Mouse (Mus musculus) hindbrain, postnatal 0 days (tissue): Measurements from ENCODE around the gene Olfr1507. TPM values are rescaled to one million over a fixed set of nuclear protein-coding genes. Genes with fewer than 3 reads are reported as not detected.

Source experiments
- ATAC-seq: fragments of 200-750 bp; cut with Nextera tagmentation; 2 replicates; pipeline ENCODE4 v1.8.0; 2017; ENCODE audit warnings: mild to moderate bottlenecking, moderate TSS enrichment, moderate library complexity
- DNase-seq: peaks from one replicate; pipeline ENCODE4 v3.0.0-alpha.2; 2015; ENCODE audit warnings: low spot score
- H3K27ac ChIP-seq: fragments of 300-500 bp; sonication (generic); 2 replicates; pipeline ENCODE4 v1.5.1; 2014; ENCODE audit warnings: mild to moderate bottlenecking
- H3K27me3 ChIP-seq: fragments of 300-500 bp; sonication (generic); 2 replicates; pipeline ENCODE4 v1.6.1; 2014; ENCODE audit warnings: low read length, mixed read lengths; ENCODE audit not compliant: insufficient read depth
- H3K36me3 ChIP-seq: fragments of 300-500 bp; sonication (generic); 2 replicates; pipeline ENCODE4 v1.6.1; 2014; ENCODE audit warnings: low read length, mixed read lengths; ENCODE audit not compliant: insufficient read depth
- H3K4me1 ChIP-seq: fragments of 300-500 bp; sonication (generic); 2 replicates; pipeline ENCODE4 v1.6.1; 2014; ENCODE audit warnings: antibody characterized with exemption, low read length, mixed read lengths; ENCODE audit not compliant: insufficient read depth
- H3K4me2 ChIP-seq: fragments of 300-500 bp; sonication (generic); 2 replicates; pipeline ENCODE4 v1.6.1; 2014; ENCODE audit warnings: low read depth, mild to moderate bottlenecking, low read length, moderate library complexity, mixed read lengths
- H3K4me3 ChIP-seq: fragments of 300-500 bp; sonication (generic); 2 replicates; pipeline ENCODE4 v1.5.1; 2014; ENCODE audit warnings: low read length
- H3K9ac ChIP-seq: fragments of 300-500 bp; sonication (generic); replicated peaks from 2 replicates; pipeline ENCODE4 v1.6.1; 2014; ENCODE audit warnings: mild to moderate bottlenecking, low read length, moderate library complexity, mixed read lengths
- H3K9me3 ChIP-seq: fragments of 300-500 bp; sonication (generic); 2 replicates; pipeline ENCODE4 v1.6.1; 2016; ENCODE audit warnings: low read length, mixed read lengths
- CTCF ChIP-seq: IDR thresholded peaks from 2 replicates; pipeline ENCODE4 v1.5.1; 2016; ENCODE audit warnings: antibody characterized with exemption, control low read depth, low read depth
- polyA plus RNA-seq: library from polyadenylated mRNA; unstranded; fragments of >200 nt; fragmentation: Nextera tagmentation; extraction: Ambion mirVana; gene quantifications from 2 replicates; pipeline ENCODE4 v1.2.1, GENCODE M21; 2015
- total RNA-seq: library from RNA; depleted of rRNA; stranded (reverse); fragments of >200 nt; gene quantifications from 2 replicates; pipeline ENCODE4 v1.2.3, GENCODE M21; 2014; rRNA removed

The Olfr1507 gene
- total and polyA plus RNA-seq, 2 experiments from 2014 or later = not detected

DNA sequence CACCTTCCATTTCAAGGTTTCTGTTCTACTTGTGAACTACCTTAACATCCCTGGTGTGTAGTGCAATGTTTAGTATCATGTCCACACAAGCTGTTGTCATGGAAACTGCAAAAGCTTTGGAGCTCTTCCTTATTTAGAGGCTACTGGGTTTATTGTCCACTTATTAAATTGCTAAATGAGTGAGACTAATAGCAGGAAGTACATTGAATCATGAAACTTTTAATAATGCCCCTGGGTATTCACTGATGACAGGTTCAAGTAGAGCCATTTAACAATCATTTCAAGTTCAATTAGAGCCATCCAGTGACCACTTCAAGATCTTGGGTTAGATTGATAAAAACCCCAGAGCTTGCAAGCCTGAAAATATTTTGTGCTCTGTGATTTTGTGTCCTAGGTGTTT lies 52.9 kb downstream of the Olfr1507 start, which contains the start of gene Olfr1509:
Olfr1509 (plus strand) TSS at position 301 of the 400 bp plus-strand sequence.
- no peak for TF ChIP-seq CTCF
- no peak within 1 kb of the TSS for H3K9ac ChIP-seq
- H3K27me3 ChIP-seq = no peaks in the 10 kb centered on the region
- H3K4me2 ChIP-seq = no peak within 1 kb of the TSS
- H3K36me3 ChIP-seq = no peaks in the 10 kb centered on the region
- H3K9me3 ChIP-seq = no peaks in the 10 kb centered on the region
- no peak within 1 kb of the TSS for H3K4me3 ChIP-seq
- DNase-seq = no peak
- no peak within 1 kb of the TSS for H3K27ac ChIP-seq
- no peak for ATAC-seq
- H3K4me1 ChIP-seq = no peaks in the 10 kb centered on the region

Other genes starting within 250 kb of the Olfr1507 start
- 71.2 and 83.0 TPM in 2 replicates for gene Chd8, start 238.0 kb downstream of the Olfr1507 start, total RNA-seq
- 32.6 and 32.9 TPM in 2 replicates for gene Chd8, start 238.0 kb downstream of the Olfr1507 start, polyA plus RNA-seq
- gene Tox4, start 216.6 kb downstream of the Olfr1507 start, total RNA-seq = 61.0 and 62.1 TPM in 2 replicates
- 41.9 and 45.6 TPM in 2 replicates for gene Tox4, start 216.6 kb downstream of the Olfr1507 start, polyA plus RNA-seq
- gene Rab2b, start 216.2 kb downstream of the Olfr1507 start, total RNA-seq = 43.9 and 45.5 TPM in 2 replicates
- 38.8 and 48.5 TPM in 2 replicates for gene Rab2b, start 216.2 kb downstream of the Olfr1507 start, polyA plus RNA-seq
- gene Mettl3, start 190.6 kb downstream of the Olfr1507 start, total RNA-seq = 19.9 and 22.5 TPM in 2 replicates
- 23.2 and 23.6 TPM in 2 replicates for gene Mettl3, start 190.6 kb downstream of the Olfr1507 start, polyA plus RNA-seq
- 96.4 and 105 TPM in 2 replicates for gene Sall2, start 167.0 kb downstream of the Olfr1507 start, total RNA-seq
- 30.4 and 31.3 TPM in 2 replicates for gene Sall2, start 167.0 kb downstream of the Olfr1507 start, polyA plus RNA-seq
- gene Olfr1513, start 139.3 kb downstream of the Olfr1507 start, total RNA-seq = not detected in 2 replicates
- not detected in 2 replicates for gene Olfr1513, start 139.3 kb downstream of the Olfr1507 start, polyA plus RNA-seq
- not detected in 2 replicates for gene Olfr1512, start 116.6 kb downstream of the Olfr1507 start, total RNA-seq
- not detected in 2 replicates for gene Olfr1512, start 116.6 kb downstream of the Olfr1507 start, polyA plus RNA-seq
- not detected in 2 replicates for gene Olfr1511, start 98.4 kb downstream of the Olfr1507 start, total RNA-seq
- 0.20 and 0.23 TPM in 2 replicates for gene Olfr1511, start 98.4 kb downstream of the Olfr1507 start, polyA plus RNA-seq
- not detected in 2 replicates for gene Olfr1510, start 81.4 kb downstream of the Olfr1507 start, total RNA-seq
- gene Olfr1510, start 81.4 kb downstream of the Olfr1507 start, polyA plus RNA-seq = not detected in 2 replicates
- not detected in 2 replicates for gene Olfr1509, start 52.8 kb downstream of the Olfr1507 start, total RNA-seq
- not detected in 2 replicates for gene Olfr1509, start 52.8 kb downstream of the Olfr1507 start, polyA plus RNA-seq
- not detected in 2 replicates for gene Olfr1508, start 28.3 kb downstream of the Olfr1507 start, total RNA-seq
- not detected in 2 replicates for gene Olfr1508, start 28.3 kb downstream of the Olfr1507 start, polyA plus RNA-seq